Mouse (Mus musculus): ENCODE results near the gene Uck2. TPM values are rescaled to one million over a fixed set of nuclear protein-coding genes. Genes with fewer than 3 reads are reported as not detected.
A peak's percentile ranks its signal among the peaks of the same experiment; 100 is the strongest.

Uck2 gene
- polyA plus RNA-seq, 1 experiment, result 15.1 TPM

DNA sequence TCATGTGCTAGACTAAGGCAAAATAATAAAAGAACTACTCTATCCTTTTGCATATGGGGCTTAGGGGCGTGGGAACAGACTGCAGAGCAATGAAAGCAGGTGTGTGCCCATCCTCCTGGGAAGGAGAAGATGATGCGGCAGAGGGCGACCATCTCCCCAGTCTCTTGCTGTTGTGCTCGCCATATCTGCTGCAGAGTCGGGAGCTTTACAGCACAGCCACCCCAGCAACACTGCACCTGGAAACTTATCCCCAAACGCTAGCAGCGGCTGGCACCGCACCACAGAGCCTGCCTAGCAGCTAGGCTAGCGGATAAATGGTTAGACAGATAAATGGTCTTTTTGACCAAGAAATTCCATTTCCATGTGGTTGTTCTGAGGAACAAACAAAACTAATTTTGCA, 37.2 kb downstream of the Uck2 start:
- Histone ChIP-seq H3K4me1 (ENCODE audit: control insufficient read depth, insufficient read depth, insufficient read length) (peaks cover 16% of the 10 kb centered on the region; the same call in 1 of the 2 replicates), H3K27ac (ENCODE audit: insufficient read depth, low read length) (no peak overlapping the region), H3K36me3 (ENCODE audit: control insufficient read depth, insufficient read depth, low read length) (no peaks in the 10 kb centered on the region), H3K4me3 (ENCODE audit: extremely low read depth, insufficient read depth, insufficient read length) (no peak overlapping the region), H3K27me3 (ENCODE audit: control insufficient read depth, insufficient read depth, low read length) (no peaks in the 10 kb centered on the region)
- TF ChIP-seq CTCF (IDR thresholded peaks at IDR 0.05; ENCODE audit: extremely low read depth, insufficient read depth, insufficient read length, insufficient replicate concordance) (no peak), POLR2A (IDR thresholded peaks at IDR 0.05; ENCODE audit: low read depth, low read length) (no peak)
- 68% methylated on average over 9 of the region's 9 CpGs for WGBS
- DNase-seq (ENCODE audit: low read depth in 1 of 2, low spot score in 2 of 2), result no peak

- TF ChIP-seq CTCF (IDR thresholded peaks at IDR 0.05; ENCODE audit: extremely low read depth, insufficient read depth, insufficient read length, insufficient replicate concordance) (no peak), POLR2A (IDR thresholded peaks at IDR 0.05; ENCODE audit: low read depth, low read length) (no peak)
- H3K4me3 ChIP-seq (ENCODE audit: extremely low read depth, insufficient read depth, insufficient read length), result no peak overlapping the region
- H3K36me3 ChIP-seq (ENCODE audit: control insufficient read depth, insufficient read depth, low read length), result no peaks in the 10 kb centered on the region
- no peaks in the 10 kb centered on the region for H3K27me3 ChIP-seq (ENCODE audit: control insufficient read depth, insufficient read depth, low read length)
- no peak for DNase-seq (ENCODE audit: low read depth in 1 of 2, low spot score in 2 of 2)
- WGBS, result 13% methylated on average over 8 of the region's 8 CpGs
- no peak overlapping the region for H3K27ac ChIP-seq (ENCODE audit: insufficient read depth, low read length)
- H3K4me1 ChIP-seq (ENCODE audit: control insufficient read depth, insufficient read depth, insufficient read length), result peaks cover 18% of the 10 kb centered on the region; the same call in 1 of the 2 replicates
These were observed 38.1 kb downstream of the Uck2 start for GRCm38 (mm10) chr1:167246976-167247375.

DNA sequence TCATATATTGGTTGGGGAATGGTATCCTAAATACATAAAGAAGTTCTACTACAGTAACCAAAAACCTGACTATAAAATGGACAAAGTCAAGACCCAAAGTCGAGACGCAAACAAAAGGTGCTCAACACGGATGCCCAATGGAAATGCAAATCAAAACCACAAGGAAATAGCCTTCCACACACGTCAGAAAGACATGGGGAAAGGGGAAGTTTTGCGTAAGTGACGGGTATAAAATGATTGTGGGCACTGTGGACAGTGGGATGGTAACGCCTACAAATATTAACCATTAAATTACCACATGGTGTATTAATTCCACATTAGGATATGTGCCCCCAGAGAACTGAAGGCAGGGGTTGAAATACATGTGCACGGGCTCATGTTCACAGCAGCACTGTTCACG, 38.8 kb downstream of the Uck2 start:
- TF ChIP-seq CTCF (IDR thresholded peaks at IDR 0.05; ENCODE audit: extremely low read depth, insufficient read depth, insufficient read length, insufficient replicate concordance) (no peak), POLR2A (IDR thresholded peaks at IDR 0.05; ENCODE audit: low read depth, low read length) (no peak)
- 28% methylated on average over 9 of the region's 9 CpGs for WGBS
- Histone ChIP-seq H3K27me3 (ENCODE audit: control insufficient read depth, insufficient read depth, low read length) (no peaks in the 10 kb centered on the region), H3K4me3 (ENCODE audit: extremely low read depth, insufficient read depth, insufficient read length) (no peak overlapping the region), H3K36me3 (ENCODE audit: control insufficient read depth, insufficient read depth, low read length) (no peaks in the 10 kb centered on the region), H3K27ac (ENCODE audit: insufficient read depth, low read length) (no peak overlapping the region), H3K4me1 (ENCODE audit: control insufficient read depth, insufficient read depth, insufficient read length) (peaks cover 18% of the 10 kb centered on the region; the same call in 1 of the 2 replicates)
- DNase-seq (ENCODE audit: low read depth in 1 of 2, low spot score in 2 of 2), result peak in 1 of 2 experiments; percentile 62

DNA sequence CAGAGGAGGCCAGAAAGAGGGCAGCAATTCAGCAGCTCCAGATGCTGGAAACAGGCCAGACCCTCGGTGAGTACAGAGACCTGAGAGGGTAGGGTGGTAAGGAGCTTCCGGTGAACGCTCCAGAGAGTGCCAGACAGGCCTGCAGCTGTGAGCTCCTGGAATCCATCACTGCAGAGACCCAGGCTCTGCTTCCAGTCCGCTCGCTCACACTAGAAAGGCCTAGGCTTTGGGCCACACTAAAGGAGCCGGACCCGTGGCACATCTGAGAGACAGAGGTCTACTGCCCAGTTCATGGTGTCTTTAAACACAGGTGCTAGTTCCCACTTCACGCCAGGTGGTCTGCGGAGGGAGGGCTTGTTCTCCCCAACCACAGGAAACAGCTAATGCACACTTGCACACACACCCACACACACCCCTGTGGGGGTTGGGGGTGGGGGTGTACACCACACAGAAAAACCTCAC, 39.9 kb downstream of the Uck2 start:
- Histone ChIP-seq H3K4me1 (ENCODE audit: control insufficient read depth, insufficient read depth, insufficient read length) (peaks cover 18% of the 10 kb centered on the region; the same call in 1 of the 2 replicates), H3K27me3 (ENCODE audit: control insufficient read depth, insufficient read depth, low read length) (no peaks in the 10 kb centered on the region), H3K4me3 (ENCODE audit: extremely low read depth, insufficient read depth, insufficient read length) (no peak overlapping the region), H3K36me3 (ENCODE audit: control insufficient read depth, insufficient read depth, low read length) (no peaks in the 10 kb centered on the region), H3K27ac (ENCODE audit: insufficient read depth, low read length) (peak overlapping the region; percentile 75)
- WGBS, result 10% methylated on average over 9 of the region's 9 CpGs
- DNase-seq (ENCODE audit: low read depth in 1 of 2, low spot score in 2 of 2), result peak in 1 of 2 experiments; percentile 60
- TF ChIP-seq CTCF (IDR thresholded peaks at IDR 0.05; ENCODE audit: extremely low read depth, insufficient read depth, insufficient read length, insufficient replicate concordance) (no peak), POLR2A (IDR thresholded peaks at IDR 0.05; ENCODE audit: low read depth, low read length) (no peak)

- H3K27me3 ChIP-seq (ENCODE audit: control insufficient read depth, insufficient read depth, low read length), result no peaks in the 10 kb centered on the region
- no peak for TF ChIP-seq CTCF (IDR thresholded peaks at IDR 0.05; ENCODE audit: extremely low read depth, insufficient read depth, insufficient read length, insufficient replicate concordance)
- TF ChIP-seq POLR2A (IDR thresholded peaks at IDR 0.05; ENCODE audit: low read depth, low read length), result no peak
- no peaks in the 10 kb centered on the region for H3K36me3 ChIP-seq (ENCODE audit: control insufficient read depth, insufficient read depth, low read length)
- 23% methylated on average over 7 of the region's 7 CpGs for WGBS
- no peak overlapping the region for H3K4me3 ChIP-seq (ENCODE audit: extremely low read depth, insufficient read depth, insufficient read length)
- peak in 1 of 2 experiments; percentile 25 for DNase-seq (ENCODE audit: low read depth in 1 of 2, low spot score in 2 of 2)
- no peak overlapping the region for H3K27ac ChIP-seq (ENCODE audit: insufficient read depth, low read length)
- peaks cover 18% of the 10 kb centered on the region; the same call in 1 of the 2 replicates for H3K4me1 ChIP-seq (ENCODE audit: control insufficient read depth, insufficient read depth, insufficient read length)
These were observed 42.9 kb downstream of the Uck2 start for GRCm38 (mm10) chr1:167242191-167242681.

GRCm38 (mm10) chr1:167241487-167241886, 43.6 kb downstream of the Uck2 start:
- peaks cover 13% of the 10 kb centered on the region; the same call in 1 of the 2 replicates for H3K4me1 ChIP-seq (ENCODE audit: control insufficient read depth, insufficient read depth, insufficient read length)
- TF ChIP-seq POLR2A (IDR thresholded peaks at IDR 0.05; ENCODE audit: low read depth, low read length) (no peak), CTCF (IDR thresholded peaks at IDR 0.05; ENCODE audit: extremely low read depth, insufficient read depth, insufficient read length, insufficient replicate concordance) (no peak)
- WGBS, result 83% methylated on average over 3 of the region's 3 CpGs
- DNase-seq (ENCODE audit: low read depth in 1 of 2, low spot score in 2 of 2), result no peak
- no peaks in the 10 kb centered on the region for H3K36me3 ChIP-seq (ENCODE audit: control insufficient read depth, insufficient read depth, low read length)
- H3K4me3 ChIP-seq (ENCODE audit: extremely low read depth, insufficient read depth, insufficient read length), result no peak overlapping the region
- H3K27me3 ChIP-seq (ENCODE audit: control insufficient read depth, insufficient read depth, low read length), result no peaks in the 10 kb centered on the region
- no peak overlapping the region for H3K27ac ChIP-seq (ENCODE audit: insufficient read depth, low read length)

DNA sequence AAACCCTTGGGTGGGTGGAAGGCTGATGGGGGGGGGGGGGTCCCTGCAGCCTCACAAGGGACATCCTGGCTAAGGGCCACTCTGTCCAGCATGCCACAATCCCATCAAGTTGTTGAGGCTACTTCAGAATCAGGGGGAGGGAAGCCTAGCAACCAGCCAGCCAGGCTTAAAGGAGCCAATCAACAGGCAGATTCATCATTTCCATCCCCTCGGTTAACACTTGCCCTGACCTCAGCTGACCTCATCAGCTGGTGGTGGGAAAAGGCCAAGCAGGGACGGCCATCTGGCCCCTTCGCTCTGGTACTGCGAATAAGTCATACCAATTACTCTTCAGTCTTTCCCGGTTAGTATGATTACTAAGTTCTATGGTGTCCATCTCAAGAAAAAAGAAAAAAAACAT, 44.8 kb downstream of the Uck2 start:
- H3K4me1 ChIP-seq (ENCODE audit: control insufficient read depth, insufficient read depth, insufficient read length), result peaks cover 7% of the 10 kb centered on the region; the same call in 1 of the 2 replicates
- H3K4me3 ChIP-seq (ENCODE audit: extremely low read depth, insufficient read depth, insufficient read length), result no peak overlapping the region
- TF ChIP-seq POLR2A (IDR thresholded peaks at IDR 0.05; ENCODE audit: low read depth, low read length) (no peak), CTCF (IDR thresholded peaks at IDR 0.05; ENCODE audit: extremely low read depth, insufficient read depth, insufficient read length, insufficient replicate concordance) (no peak)
- no peaks in the 10 kb centered on the region for H3K36me3 ChIP-seq (ENCODE audit: control insufficient read depth, insufficient read depth, low read length)
- no peak for DNase-seq (ENCODE audit: low read depth in 1 of 2, low spot score in 2 of 2)
- no peak overlapping the region for H3K27ac ChIP-seq (ENCODE audit: insufficient read depth, low read length)
- 81% methylated on average over 5 of the region's 5 CpGs for WGBS
- no peaks in the 10 kb centered on the region for H3K27me3 ChIP-seq (ENCODE audit: control insufficient read depth, insufficient read depth, low read length)

Measured in spleen, adult 2 months (tissue).